Mouse (Mus musculus): ENCODE results near the gene Fxyd5. TPM values are rescaled to one million over a fixed set of nuclear protein-coding genes. Genes with fewer than 3 reads are reported as not detected.

Gene Fxyd5
- polyA plus RNA-seq, 2 experiments, result 10.1 to 20.4 TPM

DNA sequence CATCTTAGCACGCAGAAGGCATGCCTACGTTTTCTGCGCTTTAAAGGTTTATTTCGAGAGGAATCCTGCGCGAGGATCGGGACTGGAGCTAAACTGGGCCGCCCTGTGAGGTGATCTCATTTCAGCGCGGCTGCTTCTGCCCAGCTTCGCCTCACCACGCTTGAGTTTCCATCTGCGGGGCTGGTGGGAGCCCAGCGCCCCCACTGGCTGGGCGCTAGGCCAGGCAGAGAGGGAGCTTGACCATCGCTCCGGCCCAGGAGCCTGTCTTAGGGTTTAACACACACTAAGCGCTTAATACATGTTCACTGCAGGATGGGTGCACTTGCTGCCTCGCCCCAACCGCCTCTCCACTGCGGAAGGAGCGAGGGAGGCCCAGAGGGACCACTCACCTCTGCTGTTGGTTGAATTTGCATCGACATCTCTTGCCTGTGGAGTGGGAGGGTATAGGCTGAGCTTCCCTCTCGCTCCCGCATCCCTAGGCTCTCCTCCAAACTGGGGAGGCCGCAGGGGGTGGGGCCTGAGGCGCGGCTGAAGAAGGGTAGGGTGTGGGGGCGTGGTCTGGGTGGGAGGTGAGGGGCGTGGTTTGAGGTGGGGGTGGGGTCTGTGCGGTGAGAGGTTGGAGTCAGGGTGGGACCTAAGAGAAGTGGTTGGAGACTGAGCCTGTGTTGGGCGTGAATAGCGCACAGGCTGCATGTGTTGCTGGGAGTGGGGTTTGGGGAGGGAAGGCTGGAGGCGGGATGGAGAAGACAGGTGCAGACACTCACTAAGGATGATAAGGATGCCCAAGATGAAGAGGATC is 10.6 kb upstream of the Fxyd5 start:
- 2% methylated on average over 34 of the region's 34 CpGs for WGBS (ENCODE audit: insufficient replicate concordance)
- H3K4me3 ChIP-seq (ENCODE audit: insufficient read depth in 1 of 2, low read depth in 2 of 2, low read length in 2 of 2), result no peak overlapping the region
- H3K27me3 ChIP-seq (ENCODE audit: control insufficient read depth, insufficient read depth, low read length), result peaks cover 31% of the 10 kb centered on the region
- no peak for ATAC-seq (ENCODE audit: insufficient read depth)
- no peak overlapping the region; the same call in 1 of the 2 replicates for H3K4me2 ChIP-seq (ENCODE audit: low read depth)
- H3K36me3 ChIP-seq (replicated peaks; ENCODE audit: control insufficient read depth, insufficient read depth, low read depth), result no peaks in the 10 kb centered on the region
- no peak for DNase-seq (ENCODE audit: low read depth in 3 of 3, low spot score in 3 of 3)
- H3K27ac ChIP-seq, result no peak overlapping the region
- no peak overlapping the region for H3K9ac ChIP-seq (replicated peaks)
- no peaks in the 10 kb centered on the region for H3K9me3 ChIP-seq (ENCODE audit: control insufficient read depth, low read length)
- H3K4me1 ChIP-seq (replicated peaks; ENCODE audit: control insufficient read depth in 2 of 2, insufficient read depth in 2 of 2, low read length in 1 of 2), result peaks cover 0 to 7% of the 10 kb centered on the region in 2 experiments; a peak in 1 of 4 replicates
- peak; percentile 33; the same call in 1 of the 2 replicates for TF ChIP-seq CTCF (IDR thresholded peaks at IDR 0.05; ENCODE audit: low read depth)
- no peak for TF ChIP-seq EP300 (IDR thresholded peaks at IDR 0.05; ENCODE audit: low read depth)

DNA sequence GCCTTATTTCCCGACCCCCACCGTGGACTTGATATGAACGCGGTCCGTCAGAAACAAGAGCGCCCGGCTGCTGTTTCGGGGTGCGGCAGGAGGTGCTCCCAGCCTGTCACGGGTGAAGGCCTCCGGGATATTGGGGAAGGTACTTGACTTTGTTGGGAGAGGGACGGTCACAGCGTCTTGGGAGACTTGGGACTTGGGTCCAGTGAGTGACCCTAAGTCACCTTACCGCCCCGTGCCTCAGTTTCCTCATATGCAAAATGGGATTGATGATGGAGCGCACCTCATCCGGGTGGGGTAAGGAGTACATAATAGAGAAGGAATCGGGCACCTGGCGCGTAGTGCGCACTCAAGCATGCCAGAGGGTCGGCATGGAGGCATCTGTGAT is 10.0 kb upstream of the Fxyd5 start:
- peaks cover 31% of the 10 kb centered on the region for H3K27me3 ChIP-seq (ENCODE audit: control insufficient read depth, insufficient read depth, low read length)
- no peak for TF ChIP-seq EP300 (IDR thresholded peaks at IDR 0.05; ENCODE audit: low read depth)
- TF ChIP-seq CTCF (IDR thresholded peaks at IDR 0.05; ENCODE audit: low read depth), result no peak
- ATAC-seq (ENCODE audit: insufficient read depth), result no peak
- H3K4me1 ChIP-seq (replicated peaks; ENCODE audit: control insufficient read depth in 2 of 2, insufficient read depth in 2 of 2, low read length in 1 of 2), result 0 out of 4 replicates have a peak, but pooled peaks cover 0 to 2% of the 10 kb centered on the region in 2 experiments
- WGBS (ENCODE audit: insufficient replicate concordance), result 3% methylated on average over 22 of the region's 22 CpGs
- no peak overlapping the region; the same call in 1 of the 2 replicates for H3K4me2 ChIP-seq (ENCODE audit: low read depth)
- H3K27ac ChIP-seq, result no peak overlapping the region
- no peak for DNase-seq (ENCODE audit: low read depth in 3 of 3, low spot score in 3 of 3)
- H3K36me3 ChIP-seq (replicated peaks; ENCODE audit: control insufficient read depth, insufficient read depth, low read depth), result no peaks in the 10 kb centered on the region
- H3K9ac ChIP-seq (replicated peaks), result no peak overlapping the region
- no peaks in the 10 kb centered on the region for H3K9me3 ChIP-seq (ENCODE audit: control insufficient read depth, low read length)
- H3K4me3 ChIP-seq (ENCODE audit: insufficient read depth in 1 of 2, low read depth in 2 of 2, low read length in 2 of 2), result no peak overlapping the region

- Histone ChIP-seq H3K27me3 (ENCODE audit: control insufficient read depth, insufficient read depth, low read length) (peaks cover 31% of the 10 kb centered on the region), H3K4me3 (ENCODE audit: insufficient read depth in 1 of 2, low read depth in 2 of 2, low read length in 2 of 2) (no peak within 1 kb of the TSS), H3K4me1 (replicated peaks; ENCODE audit: control insufficient read depth in 2 of 2, insufficient read depth in 2 of 2, low read length in 1 of 2) (no peaks in the 10 kb centered on the region), H3K36me3 (replicated peaks; ENCODE audit: control insufficient read depth, insufficient read depth, low read depth) (no peaks in the 10 kb centered on the region), H3K9ac (replicated peaks) (no peak within 1 kb of the TSS), H3K9me3 (ENCODE audit: control insufficient read depth, low read length) (no peaks in the 10 kb centered on the region), H3K27ac (no peak within 1 kb of the TSS), H3K4me2 (ENCODE audit: low read depth) (no peak within 1 kb of the TSS)
- WGBS (ENCODE audit: insufficient replicate concordance), result 3% methylated on average over 25 of the region's 28 CpGs
- ATAC-seq (ENCODE audit: insufficient read depth) (no peak), DNase-seq (ENCODE audit: low read depth in 3 of 3, low spot score in 3 of 3) (no peak)
- TF ChIP-seq EP300 (IDR thresholded peaks at IDR 0.05; ENCODE audit: low read depth), result no peak
- TF ChIP-seq CTCF (IDR thresholded peaks at IDR 0.05; ENCODE audit: low read depth), result no peak
Measured at GRCm38 (mm10) chr7:31051321-31052021, 9.2 kb upstream of the Fxyd5 start, which contains the start of gene Fxyd7. TSS of gene Fxyd7 (minus strand) at chr7:31051467.

DNA sequence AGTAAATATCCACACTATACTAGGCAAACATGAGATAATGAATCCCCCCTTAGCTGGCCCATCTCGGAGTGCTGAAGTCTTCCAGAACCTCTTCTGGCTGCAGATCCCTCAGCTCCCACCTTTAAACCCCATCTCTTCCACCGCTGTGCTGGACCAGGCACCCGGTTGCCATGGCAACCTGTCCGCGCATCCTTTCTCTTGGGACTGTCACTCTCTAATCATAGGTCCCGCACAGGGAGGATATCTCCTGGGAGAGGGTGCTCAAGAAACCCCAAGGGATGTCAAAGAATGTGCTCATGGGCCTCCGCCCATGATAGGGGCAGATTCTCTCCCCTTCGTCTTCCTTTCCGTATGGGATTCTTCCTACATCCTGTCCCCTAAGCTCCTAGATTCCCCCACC is 8.6 kb upstream of the Fxyd5 start:
- H3K4me3 ChIP-seq (ENCODE audit: insufficient read depth in 1 of 2, low read depth in 2 of 2, low read length in 2 of 2), result no peak overlapping the region
- H3K4me1 ChIP-seq (replicated peaks; ENCODE audit: control insufficient read depth in 2 of 2, insufficient read depth in 2 of 2, low read length in 1 of 2), result no peaks in the 10 kb centered on the region

DNA sequence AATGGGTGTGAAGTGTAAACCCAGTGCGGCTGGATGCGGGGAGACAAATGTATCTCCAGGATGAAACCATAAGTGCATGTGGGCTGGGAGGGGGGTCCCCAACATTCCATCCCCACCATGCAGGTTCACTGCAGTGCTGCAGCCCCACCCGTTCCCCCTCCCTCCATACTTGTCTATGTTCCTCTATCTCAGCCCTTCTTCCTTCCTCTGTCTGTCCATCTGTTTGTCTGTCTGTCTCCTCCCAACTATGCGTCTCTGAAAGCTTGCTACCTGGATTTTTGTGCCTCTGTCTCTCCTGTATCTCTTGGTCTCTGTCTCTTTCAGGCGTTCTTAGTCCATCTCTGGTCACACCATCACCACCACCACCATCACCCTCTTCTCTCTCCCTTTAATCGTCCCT is 8.2 kb upstream of the Fxyd5 start:
- 6% methylated on average over 6 of the region's 6 CpGs for WGBS (ENCODE audit: insufficient replicate concordance)
- H3K4me2 ChIP-seq (ENCODE audit: low read depth), result no peak overlapping the region
- H3K9ac ChIP-seq (replicated peaks), result no peak overlapping the region
- H3K27ac ChIP-seq, result no peak overlapping the region
- ATAC-seq (ENCODE audit: insufficient read depth) (no peak), DNase-seq (ENCODE audit: low read depth in 3 of 3, low spot score in 3 of 3) (no peak)
- H3K4me1 ChIP-seq (replicated peaks; ENCODE audit: control insufficient read depth in 2 of 2, insufficient read depth in 2 of 2, low read length in 1 of 2), result no peaks in the 10 kb centered on the region
- TF ChIP-seq CTCF (IDR thresholded peaks at IDR 0.05; ENCODE audit: low read depth), result no peak
- no peak for TF ChIP-seq EP300 (IDR thresholded peaks at IDR 0.05; ENCODE audit: low read depth)
- H3K27me3 ChIP-seq (ENCODE audit: control insufficient read depth, insufficient read depth, low read length), result peaks cover 31% of the 10 kb centered on the region
- no peaks in the 10 kb centered on the region for H3K9me3 ChIP-seq (ENCODE audit: control insufficient read depth, low read length)
- no peaks in the 10 kb centered on the region for H3K36me3 ChIP-seq (replicated peaks; ENCODE audit: control insufficient read depth, insufficient read depth, low read depth)
- H3K4me3 ChIP-seq (ENCODE audit: insufficient read depth in 1 of 2, low read depth in 2 of 2, low read length in 2 of 2), result no peak overlapping the region

More for the DNA sequence above, 8.6 kb upstream of the Fxyd5 start:
- DNase-seq (ENCODE audit: low read depth in 3 of 3, low spot score in 3 of 3) (no peak), ATAC-seq (ENCODE audit: insufficient read depth) (no peak)
- Histone ChIP-seq H3K27ac (no peak overlapping the region), H3K4me2 (ENCODE audit: low read depth) (no peak overlapping the region), H3K9me3 (ENCODE audit: control insufficient read depth, low read length) (no peaks in the 10 kb centered on the region), H3K9ac (replicated peaks) (no peak overlapping the region), H3K27me3 (ENCODE audit: control insufficient read depth, insufficient read depth, low read length) (peaks cover 31% of the 10 kb centered on the region), H3K36me3 (replicated peaks; ENCODE audit: control insufficient read depth, insufficient read depth, low read depth) (no peaks in the 10 kb centered on the region)
- WGBS (ENCODE audit: insufficient replicate concordance), result 5% methylated on average over 9 of the region's 9 CpGs
- TF ChIP-seq CTCF (IDR thresholded peaks at IDR 0.05; ENCODE audit: low read depth) (no peak), EP300 (IDR thresholded peaks at IDR 0.05; ENCODE audit: low read depth) (no peak)
